Mouse (Mus musculus): Measurements from ENCODE around the gene Trip13. TPM values are rescaled to one million over a fixed set of nuclear protein-coding genes. Genes with fewer than 3 reads are reported as not detected.

Trip13 gene
- polyA plus RNA-seq, 1 experiment from 2014 or later, result 19.1 TPM

DNA sequence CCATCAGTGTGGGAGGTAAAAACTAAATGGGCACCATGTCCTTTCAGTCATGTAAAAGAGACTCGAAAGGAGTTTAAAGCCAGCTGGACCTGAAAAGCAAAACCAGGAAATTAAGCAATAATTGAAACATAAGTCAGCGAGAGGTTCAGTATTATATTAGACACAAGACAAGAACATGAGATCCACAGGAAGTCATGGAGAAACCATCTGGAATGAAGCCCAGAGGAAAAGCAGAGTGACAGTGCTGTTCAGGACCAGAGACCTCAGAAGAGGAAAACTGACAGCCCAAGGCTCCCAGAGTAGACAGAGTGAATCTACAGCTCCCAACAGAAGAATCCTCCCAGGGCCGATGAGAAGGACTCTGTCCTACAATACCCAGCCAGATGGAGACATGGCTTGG, 40.0 kb downstream of the Trip13 start:
- no peak overlapping the region for H3K4me2 ChIP-seq (ENCODE audit: low read length)
- no peaks in the 10 kb centered on the region for H3K9me3 ChIP-seq (replicated peaks; ENCODE audit: low read length)
- DNase-seq (ENCODE audit: low spot score) (peak; percentile 18), ATAC-seq (replicated peaks; ENCODE audit: low FRiP score, low read depth) (no peak)
- 47% methylated on average over 3 of the region's 3 CpGs for WGBS
- TF ChIP-seq CTCF (IDR thresholded peaks at IDR 0.05; ENCODE audit: low read depth), result no peak
- H3K4me1 ChIP-seq (replicated peaks; ENCODE audit: insufficient read depth, low read length), result 0 out of 2 replicates have a peak, but pooled peaks cover 3% of the 10 kb centered on the region
- H3K36me3 ChIP-seq (ENCODE audit: insufficient read depth, low read length), result no peaks in the 10 kb centered on the region
- no peak overlapping the region for H3K27ac ChIP-seq
- no peaks in the 10 kb centered on the region for H3K27me3 ChIP-seq (ENCODE audit: insufficient read depth, low read length)
- no peak overlapping the region for H3K4me3 ChIP-seq (replicated peaks; ENCODE audit: low read depth, low read length)
- H3K9ac ChIP-seq (ENCODE audit: low read depth, low read length), result no peak overlapping the region

DNA sequence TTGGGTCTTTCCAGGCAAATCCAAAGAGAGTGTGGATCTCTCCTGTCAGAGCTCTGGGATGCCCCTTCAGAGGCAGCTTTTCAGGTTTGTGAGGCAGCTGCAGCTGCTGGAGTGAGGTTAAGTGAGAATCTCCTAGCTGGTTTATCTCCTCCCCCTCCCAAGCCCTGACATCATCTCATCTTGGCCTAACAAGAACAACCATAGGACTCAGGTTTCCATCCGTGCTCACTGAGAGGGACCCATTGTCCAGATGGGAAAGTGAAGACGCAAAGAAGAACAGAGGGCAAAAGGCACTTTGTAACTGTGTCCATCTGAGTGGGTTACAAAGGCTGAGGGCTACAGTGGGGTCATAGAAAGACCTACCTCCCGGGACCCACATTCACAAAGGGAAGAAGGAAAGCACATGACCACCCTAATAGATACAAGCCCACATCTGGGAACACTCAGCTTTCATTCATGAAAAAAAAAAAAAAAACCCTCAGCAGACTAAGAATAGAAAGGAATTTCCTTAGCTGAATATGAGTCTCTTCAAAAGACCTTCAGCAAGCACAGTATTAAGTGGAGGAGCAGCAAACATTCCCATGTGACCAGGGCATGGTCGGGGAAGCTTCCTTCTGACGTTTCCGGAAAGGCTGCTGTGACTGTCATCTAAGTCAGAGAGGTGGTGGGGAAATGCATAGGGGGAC, 44.9 kb downstream of the Trip13 start:
- peak; percentile 90 for DNase-seq (ENCODE audit: low spot score)

GRCm38 (mm10) chr13:73887415-73887874, 50.1 kb downstream of the Trip13 start:
- no peaks in the 10 kb centered on the region for H3K36me3 ChIP-seq (ENCODE audit: insufficient read depth, low read length)
- H3K4me3 ChIP-seq (replicated peaks; ENCODE audit: low read depth, low read length), result no peak overlapping the region
- 56% methylated on average over 4 of the region's 4 CpGs for WGBS
- DNase-seq (ENCODE audit: low spot score), result peak; percentile 69
- H3K9ac ChIP-seq (ENCODE audit: low read depth, low read length), result no peak overlapping the region
- H3K9me3 ChIP-seq (replicated peaks; ENCODE audit: low read length), result no peaks in the 10 kb centered on the region
- no peak overlapping the region for H3K27ac ChIP-seq
- no peaks in the 10 kb centered on the region for H3K27me3 ChIP-seq (ENCODE audit: insufficient read depth, low read length)
- no peak for TF ChIP-seq CTCF (IDR thresholded peaks at IDR 0.05; ENCODE audit: low read depth)
- peak; percentile 57; the same call in 1 of the 2 replicates for ATAC-seq (replicated peaks; ENCODE audit: low FRiP score, low read depth)
- no peak overlapping the region for H3K4me2 ChIP-seq (ENCODE audit: low read length)
- H3K4me1 ChIP-seq (replicated peaks; ENCODE audit: insufficient read depth, low read length), result 0 out of 2 replicates have a peak, but pooled peaks cover 2% of the 10 kb centered on the region

More for the DNA sequence above, 44.9 kb downstream of the Trip13 start:
- H3K9me3 ChIP-seq (replicated peaks; ENCODE audit: low read length), result no peaks in the 10 kb centered on the region
- ATAC-seq (replicated peaks; ENCODE audit: low FRiP score, low read depth), result peak; percentile 84
- H3K4me3 ChIP-seq (replicated peaks; ENCODE audit: low read depth, low read length), result no peak overlapping the region
- no peaks in the 10 kb centered on the region for H3K36me3 ChIP-seq (ENCODE audit: insufficient read depth, low read length)
- peak overlapping the region; percentile 43; the same call in 1 of the 2 replicates for H3K27ac ChIP-seq
- 0 out of 2 replicates have a peak, but pooled peaks cover 6% of the 10 kb centered on the region for H3K4me1 ChIP-seq (replicated peaks; ENCODE audit: insufficient read depth, low read length)
- no peak for TF ChIP-seq CTCF (IDR thresholded peaks at IDR 0.05; ENCODE audit: low read depth)
- no peak overlapping the region for H3K4me2 ChIP-seq (ENCODE audit: low read length)
- H3K27me3 ChIP-seq (ENCODE audit: insufficient read depth, low read length), result no peaks in the 10 kb centered on the region
- 35% methylated on average over 6 of the region's 6 CpGs for WGBS
- H3K9ac ChIP-seq (ENCODE audit: low read depth, low read length), result no peak overlapping the region

DNA sequence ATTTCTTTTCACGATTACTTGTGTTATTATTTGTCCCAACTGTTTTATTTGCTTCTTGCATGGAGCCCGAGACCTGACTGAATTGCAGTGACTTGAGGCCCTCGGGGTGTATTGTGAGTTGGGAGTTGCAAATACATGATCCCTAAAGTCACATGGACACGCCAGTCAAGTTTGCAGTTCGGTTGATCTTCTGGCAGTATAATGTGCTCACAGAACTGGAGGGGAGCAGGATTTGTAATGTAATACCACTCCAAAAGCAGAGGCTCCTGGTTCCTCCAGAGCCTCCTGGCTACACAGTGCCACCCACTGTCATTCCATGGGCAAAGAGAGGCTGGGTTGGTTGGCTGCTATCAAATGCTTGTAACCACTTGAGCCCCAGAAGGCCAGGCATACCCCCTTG, 51.0 kb downstream of the Trip13 start:
- Histone ChIP-seq H3K9me3 (replicated peaks; ENCODE audit: low read length) (no peaks in the 10 kb centered on the region), H3K4me2 (ENCODE audit: low read length) (no peak overlapping the region), H3K27me3 (ENCODE audit: insufficient read depth, low read length) (no peaks in the 10 kb centered on the region), H3K36me3 (ENCODE audit: insufficient read depth, low read length) (no peaks in the 10 kb centered on the region), H3K9ac (ENCODE audit: low read depth, low read length) (no peak overlapping the region), H3K4me3 (replicated peaks; ENCODE audit: low read depth, low read length) (no peak overlapping the region), H3K4me1 (replicated peaks; ENCODE audit: insufficient read depth, low read length) (no peaks in the 10 kb centered on the region), H3K27ac (no peak overlapping the region)
- WGBS, result 56% methylated on average over 5 of the region's 5 CpGs
- DNase-seq (ENCODE audit: low spot score), result peak; percentile 25
- TF ChIP-seq CTCF (IDR thresholded peaks at IDR 0.05; ENCODE audit: low read depth), result no peak
- ATAC-seq (replicated peaks; ENCODE audit: low FRiP score, low read depth), result no peak

DNA sequence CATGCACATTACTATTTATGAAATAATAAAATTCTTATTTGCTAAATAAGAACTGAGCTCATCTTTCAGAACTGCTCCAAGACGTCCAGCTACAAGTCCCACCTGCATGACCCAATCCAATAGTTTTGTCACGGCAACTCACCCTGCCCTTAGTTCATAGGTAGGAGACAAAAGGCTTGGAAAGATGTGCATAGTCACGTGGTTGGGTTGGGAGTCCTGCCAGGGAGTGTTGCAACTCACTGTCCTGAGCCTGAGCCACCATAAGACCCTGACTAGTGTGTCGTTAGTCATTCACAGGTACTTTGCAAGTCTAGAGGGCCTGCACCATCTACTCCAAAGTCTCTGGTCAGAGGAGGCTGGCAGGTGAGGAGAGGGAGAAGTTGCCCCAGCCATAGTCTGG, 51.5 kb downstream of the Trip13 start:
- Histone ChIP-seq H3K4me1 (replicated peaks; ENCODE audit: insufficient read depth, low read length) (no peaks in the 10 kb centered on the region), H3K27me3 (ENCODE audit: insufficient read depth, low read length) (no peaks in the 10 kb centered on the region), H3K9me3 (replicated peaks; ENCODE audit: low read length) (no peaks in the 10 kb centered on the region), H3K4me3 (replicated peaks; ENCODE audit: low read depth, low read length) (no peak overlapping the region), H3K4me2 (ENCODE audit: low read length) (no peak overlapping the region), H3K9ac (ENCODE audit: low read depth, low read length) (no peak overlapping the region), H3K36me3 (ENCODE audit: insufficient read depth, low read length) (no peaks in the 10 kb centered on the region), H3K27ac (no peak overlapping the region)
- no peak for ATAC-seq (replicated peaks; ENCODE audit: low FRiP score, low read depth)
- DNase-seq (ENCODE audit: low spot score), result no peak
- 76% methylated on average over 4 of the region's 4 CpGs for WGBS
- no peak for TF ChIP-seq CTCF (IDR thresholded peaks at IDR 0.05; ENCODE audit: low read depth)

GRCm38 (mm10) chr13:73885656-73886055, 51.9 kb downstream of the Trip13 start:
- Histone ChIP-seq H3K36me3 (ENCODE audit: insufficient read depth, low read length) (no peaks in the 10 kb centered on the region), H3K9me3 (replicated peaks; ENCODE audit: low read length) (no peaks in the 10 kb centered on the region), H3K4me3 (replicated peaks; ENCODE audit: low read depth, low read length) (no peak overlapping the region), H3K27ac (no peak overlapping the region), H3K9ac (ENCODE audit: low read depth, low read length) (no peak overlapping the region), H3K4me2 (ENCODE audit: low read length) (no peak overlapping the region), H3K4me1 (replicated peaks; ENCODE audit: insufficient read depth, low read length) (no peaks in the 10 kb centered on the region), H3K27me3 (ENCODE audit: insufficient read depth, low read length) (no peaks in the 10 kb centered on the region)
- no peak for TF ChIP-seq CTCF (IDR thresholded peaks at IDR 0.05; ENCODE audit: low read depth)
- ATAC-seq (replicated peaks; ENCODE audit: low FRiP score, low read depth) (no peak), DNase-seq (ENCODE audit: low spot score) (no peak)
- WGBS, result 71% methylated on average over 4 of the region's 4 CpGs
